Mouse (Mus musculus) liver, adult 2 months (tissue): ENCODE results near the gene Pkn3. TPM values are rescaled to one million over a fixed set of nuclear protein-coding genes. Genes with fewer than 3 reads are reported as not detected.

Experiments
- DNase-seq: peaks from one replicate; pipeline ENCODE4 v3.0.0-alpha.2; 2011; ENCODE audit warnings: low read depth, low spot score; ENCODE audit errors: extremely low read depth
- H3K27ac ChIP-seq: fragments of 200-500 bp; replicated peaks from 2 replicates; pipeline ENCODE4 v1.5.1; 2012; ENCODE audit warnings: low read depth, mild to moderate bottlenecking, control low read depth, inconsistent platforms, low read length; ENCODE audit not compliant: insufficient read depth
- H3K27me3 ChIP-seq: fragments of 200-500 bp; 2 replicates; pipeline ENCODE4 v1.6.1; 2012; ENCODE audit warnings: mild to moderate bottlenecking, moderate library complexity, low read length, inconsistent platforms; ENCODE audit not compliant: control insufficient read depth, insufficient read depth
- H3K36me3 ChIP-seq: fragments of 200-500 bp; 2 replicates; pipeline ENCODE4 v1.6.1; 2012; ENCODE audit warnings: low read length, inconsistent platforms; ENCODE audit not compliant: control insufficient read depth, insufficient read depth
- H3K4me1 ChIP-seq: fragments of 200-500 bp; 2 replicates; pipeline ENCODE4 v1.6.1; 2011; ENCODE audit warnings: low read length; ENCODE audit not compliant: control insufficient read depth, insufficient read depth
- H3K4me3 ChIP-seq: fragments of 200-500 bp; 2 replicates; pipeline ENCODE4 v1.5.1; 2011; ENCODE audit warnings: low read depth, mild to moderate bottlenecking, control low read depth, low read length, moderate library complexity; ENCODE audit not compliant: insufficient read depth
- H3K79me2 ChIP-seq: fragments of 200-500 bp; 2 replicates; pipeline ENCODE4 v1.6.1; 2012; ENCODE audit warnings: inconsistent platforms, mild to moderate bottlenecking, low read length, moderate library complexity; ENCODE audit not compliant: control insufficient read depth, insufficient read depth
- H3K9ac ChIP-seq: fragments of 200-500 bp; 2 replicates; pipeline ENCODE4 v1.6.1; 2012; ENCODE audit warnings: low read depth, mild to moderate bottlenecking, control low read depth, inconsistent platforms, low read length
- CTCF ChIP-seq: fragments of 200-500 bp; IDR thresholded peaks from 2 replicates; pipeline ENCODE4 v1.5.1; 2011; ENCODE audit warnings: low read depth, low read length, control low read depth
- POLR2A ChIP-seq: fragments of 200-500 bp; IDR thresholded peaks from 2 replicates; pipeline ENCODE4 v1.6.1; 2011; ENCODE audit warnings: low read length, control low read depth; ENCODE audit not compliant: insufficient read depth; ENCODE audit errors: extremely low read depth
- WGBS: fragments of 180-500 bp; shearing (Covaris S2); methylation state at CpG from one replicate; pipeline ENCODE4 v1.1.7; 2018; 5-methylcytosine and 5-hydroxymethylcytosine counted together
- polyA plus RNA-seq: library from polyadenylated mRNA; depleted of rRNA; stranded (reverse); fragments of >200 nt; gene quantifications from 2 replicates; pipeline ENCODE4 v1.2.3, GENCODE M21; 2012
- total RNA-seq: library from RNA; depleted of rRNA; stranded (reverse); fragments of >200 nt; gene quantifications from 2 replicates; pipeline ENCODE4 v1.2.3, GENCODE M21; 2014

The Pkn3 gene
- total and polyA plus RNA-seq, 2 experiments = 0.74 to 1.5 TPM

DNA sequence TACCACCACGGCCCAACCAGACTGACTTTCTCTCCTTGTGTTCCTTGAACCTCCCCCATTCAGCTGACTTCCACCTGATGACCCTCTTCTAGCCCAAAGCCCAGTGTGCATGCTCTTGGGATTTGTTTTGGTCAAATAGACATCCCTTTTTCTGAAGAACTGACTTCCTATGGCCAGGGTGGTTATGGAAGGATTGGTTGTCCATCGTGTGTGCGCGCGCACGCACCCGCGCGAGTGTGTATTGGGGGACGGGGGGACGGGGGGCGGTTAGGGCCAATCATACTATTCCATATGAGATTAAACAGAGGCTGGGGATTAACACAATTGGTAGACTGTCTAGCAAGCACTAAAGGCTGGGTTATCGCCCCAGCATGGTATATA, 16.7 kb downstream of the Pkn3 start:
- no peak for TF ChIP-seq CTCF
- TF ChIP-seq POLR2A = no peak
- peak overlapping the region; percentile 88 for H3K4me3 ChIP-seq
- H3K79me2 ChIP-seq = no peaks in the 10 kb centered on the region
- peak overlapping the region; percentile 66 for H3K9ac ChIP-seq
- no peaks in the 10 kb centered on the region for H3K4me1 ChIP-seq
- H3K27ac ChIP-seq = peak overlapping the region; percentile 59
- 4% methylated on average over 13 of the region's 13 CpGs for WGBS
- DNase-seq = no peak
- H3K27me3 ChIP-seq = no peaks in the 10 kb centered on the region
- no peaks in the 10 kb centered on the region for H3K36me3 ChIP-seq

DNA sequence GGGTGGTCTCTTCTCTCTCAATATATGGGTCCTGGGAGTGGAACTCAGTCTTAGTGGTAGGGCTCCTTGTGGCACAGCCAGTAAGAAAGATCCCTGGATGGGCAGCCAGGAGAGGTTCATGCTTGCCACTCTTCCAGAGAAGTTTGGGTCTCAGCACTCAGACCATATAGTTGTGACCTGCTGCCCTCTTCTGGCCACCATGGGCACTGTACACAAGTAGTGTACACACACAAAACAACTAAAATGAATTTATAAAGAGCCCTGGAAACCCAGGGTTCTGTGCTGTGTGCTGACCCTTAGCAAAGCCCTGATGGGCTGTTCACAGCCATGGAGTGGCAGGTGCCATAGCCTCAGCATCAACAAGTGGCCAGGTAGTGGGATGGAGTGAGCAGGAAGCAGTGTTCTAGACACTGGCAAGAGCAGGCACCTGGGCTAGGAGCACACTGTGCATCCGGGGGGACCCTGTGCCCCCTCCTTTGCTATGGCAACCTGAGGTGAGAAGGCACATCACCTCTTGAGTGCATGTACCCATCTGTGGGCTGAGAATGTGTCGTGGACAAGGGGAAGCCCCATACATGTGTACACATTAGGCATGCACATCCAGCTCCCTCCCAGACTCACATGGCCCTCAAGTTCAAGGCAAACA, 18.5 kb downstream of the Pkn3 start:
- no peaks in the 10 kb centered on the region for H3K36me3 ChIP-seq
- no peak overlapping the region for H3K27ac ChIP-seq
- H3K79me2 ChIP-seq = no peaks in the 10 kb centered on the region
- peak; percentile 47 for DNase-seq
- no peak overlapping the region for H3K4me3 ChIP-seq
- H3K4me1 ChIP-seq = no peaks in the 10 kb centered on the region
- 87% methylated on average over 2 of the region's 2 CpGs for WGBS
- H3K27me3 ChIP-seq = no peaks in the 10 kb centered on the region
- no peak for TF ChIP-seq POLR2A
- TF ChIP-seq CTCF = peak; percentile 75
- no peak overlapping the region for H3K9ac ChIP-seq

DNA sequence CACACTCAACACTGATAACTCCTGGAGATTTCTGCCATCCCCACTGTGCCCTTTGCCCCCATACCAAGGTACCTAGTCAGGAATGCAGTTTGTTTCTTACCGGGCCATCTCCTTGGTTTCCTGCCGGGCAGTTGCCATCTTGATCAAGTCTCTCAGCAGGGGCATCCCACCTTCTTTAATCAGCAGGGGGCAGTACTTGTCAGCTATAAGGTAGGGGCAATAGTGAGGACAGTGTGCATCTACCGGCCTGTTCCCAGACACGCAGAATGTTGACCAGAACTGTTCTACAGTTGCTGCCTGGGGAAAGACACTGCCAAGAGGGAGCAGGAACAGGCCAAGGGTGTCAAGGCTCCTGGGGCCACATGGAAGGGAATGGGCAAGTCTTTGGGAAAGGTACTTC, 22.7 kb downstream of the Pkn3 start:
- no peaks in the 10 kb centered on the region for H3K4me1 ChIP-seq
- no peak overlapping the region for H3K27ac ChIP-seq
- WGBS = 61% methylated on average over 4 of the region's 4 CpGs
- H3K9ac ChIP-seq = no peak overlapping the region
- DNase-seq = no peak
- TF ChIP-seq POLR2A = no peak
- TF ChIP-seq CTCF = no peak
- H3K4me3 ChIP-seq = no peak overlapping the region
- H3K79me2 ChIP-seq = no peaks in the 10 kb centered on the region
- no peaks in the 10 kb centered on the region for H3K27me3 ChIP-seq
- H3K36me3 ChIP-seq = peaks cover 7% of the 10 kb centered on the region; the same call in 1 of the 2 replicates

DNA sequence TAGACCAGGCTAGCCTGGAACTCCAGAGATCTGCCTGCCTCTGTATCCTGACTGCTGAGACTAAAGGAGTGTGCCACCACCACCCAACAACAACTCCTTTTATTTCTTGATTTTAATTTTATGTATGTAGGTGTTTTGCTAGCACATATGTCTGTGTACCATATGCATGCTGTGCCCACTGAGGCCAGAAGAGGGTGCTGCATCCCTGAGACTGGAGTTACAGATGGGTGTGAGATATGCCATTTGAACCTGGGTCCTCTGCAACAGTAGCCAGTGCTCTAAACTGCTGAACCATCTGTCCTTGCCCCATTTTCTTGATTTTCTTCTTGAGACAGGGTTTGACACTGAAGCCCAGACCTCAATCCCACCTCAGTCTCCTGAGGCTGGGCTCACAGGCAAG, 28.9 kb downstream of the Pkn3 start:
- DNase-seq = peak; percentile 26
- H3K27ac ChIP-seq = no peak overlapping the region
- H3K4me3 ChIP-seq = no peak overlapping the region
- TF ChIP-seq POLR2A (no peak), CTCF (peak; percentile 72)
- H3K27me3 ChIP-seq = no peaks in the 10 kb centered on the region
- no peaks in the 10 kb centered on the region for H3K4me1 ChIP-seq
- H3K36me3 ChIP-seq = peaks cover 6% of the 10 kb centered on the region; the same call in 1 of the 2 replicates
- no peaks in the 10 kb centered on the region for H3K79me2 ChIP-seq
- H3K9ac ChIP-seq = no peak overlapping the region

DNA sequence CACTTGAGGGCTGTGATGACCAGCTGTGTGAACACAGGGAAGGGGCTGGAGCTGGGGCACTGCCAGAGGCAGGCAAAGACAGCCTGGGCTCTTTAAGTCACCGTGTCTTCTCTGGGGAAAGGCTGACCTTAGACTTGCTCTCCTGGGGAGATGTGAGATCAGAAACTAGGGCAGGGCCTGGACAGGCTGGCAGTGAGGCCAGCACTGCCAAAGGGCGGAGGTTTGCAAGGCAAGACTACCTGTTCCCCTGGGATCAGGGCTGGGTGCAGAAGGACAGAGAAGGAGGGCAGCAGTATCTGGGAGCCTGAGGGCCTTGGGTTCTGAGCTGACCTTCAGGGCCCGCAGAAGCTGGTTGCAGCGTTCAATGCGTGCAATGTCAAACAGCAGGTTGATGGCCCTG, 30.2 kb downstream of the Pkn3 start:
- no peak overlapping the region for H3K9ac ChIP-seq
- no peak overlapping the region for H3K27ac ChIP-seq
- no peaks in the 10 kb centered on the region for H3K4me1 ChIP-seq
- H3K79me2 ChIP-seq = no peaks in the 10 kb centered on the region
- H3K27me3 ChIP-seq = no peaks in the 10 kb centered on the region
- 90% methylated on average over 5 of the region's 5 CpGs for WGBS
- no peak overlapping the region for H3K4me3 ChIP-seq
- peaks cover 7% of the 10 kb centered on the region; the same call in 1 of the 2 replicates for H3K36me3 ChIP-seq
- DNase-seq = no peak
- TF ChIP-seq POLR2A (no peak), CTCF (no peak)

DNA sequence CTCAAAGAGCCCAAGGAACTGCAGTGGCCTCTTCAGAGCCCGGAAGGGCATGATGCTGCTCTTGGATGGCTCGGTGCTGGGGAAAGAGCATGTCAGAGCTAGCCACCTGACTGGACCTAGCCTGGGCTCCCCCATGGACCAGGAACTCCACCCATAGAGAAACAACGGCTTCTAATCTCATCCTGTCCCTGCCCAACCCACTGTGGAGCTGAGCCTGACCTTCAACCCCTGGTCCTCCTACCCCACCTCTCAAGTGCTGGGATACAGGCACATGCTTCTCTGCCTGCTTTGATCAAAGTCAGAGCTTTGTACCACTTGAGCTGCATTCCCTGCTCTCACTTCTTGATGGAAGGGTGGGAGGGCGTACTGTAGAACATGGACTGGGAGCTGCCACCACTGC, 30.8 kb downstream of the Pkn3 start:
- TF ChIP-seq POLR2A (no peak), CTCF (no peak)
- no peak for DNase-seq
- H3K4me1 ChIP-seq = no peaks in the 10 kb centered on the region
- no peak overlapping the region for H3K9ac ChIP-seq
- no peak overlapping the region for H3K4me3 ChIP-seq
- WGBS = 91% methylated on average over 4 of the region's 4 CpGs
- H3K36me3 ChIP-seq = peaks cover 2% of the 10 kb centered on the region; the same call in 1 of the 2 replicates
- H3K27ac ChIP-seq = no peak overlapping the region
- no peaks in the 10 kb centered on the region for H3K27me3 ChIP-seq
- H3K79me2 ChIP-seq = no peaks in the 10 kb centered on the region
